Mouse (Mus musculus): ENCODE data around the gene Cwc25.
A peak's percentile ranks its signal among the peaks of the same experiment; 100 is the strongest.

Gene Cwc25

GRCm38 (mm10) chr11:97766154-97766881 is at the start of gene Cwc25:
TSS of gene Cwc25 (minus strand) at chr11:97766556.
- DNase-seq, result peak; percentile 96

GRCm38 (mm10) chr11:97815736-97816135 is 49.4 kb upstream of the Cwc25 start:
- DNase-seq, result no peak

DNA sequence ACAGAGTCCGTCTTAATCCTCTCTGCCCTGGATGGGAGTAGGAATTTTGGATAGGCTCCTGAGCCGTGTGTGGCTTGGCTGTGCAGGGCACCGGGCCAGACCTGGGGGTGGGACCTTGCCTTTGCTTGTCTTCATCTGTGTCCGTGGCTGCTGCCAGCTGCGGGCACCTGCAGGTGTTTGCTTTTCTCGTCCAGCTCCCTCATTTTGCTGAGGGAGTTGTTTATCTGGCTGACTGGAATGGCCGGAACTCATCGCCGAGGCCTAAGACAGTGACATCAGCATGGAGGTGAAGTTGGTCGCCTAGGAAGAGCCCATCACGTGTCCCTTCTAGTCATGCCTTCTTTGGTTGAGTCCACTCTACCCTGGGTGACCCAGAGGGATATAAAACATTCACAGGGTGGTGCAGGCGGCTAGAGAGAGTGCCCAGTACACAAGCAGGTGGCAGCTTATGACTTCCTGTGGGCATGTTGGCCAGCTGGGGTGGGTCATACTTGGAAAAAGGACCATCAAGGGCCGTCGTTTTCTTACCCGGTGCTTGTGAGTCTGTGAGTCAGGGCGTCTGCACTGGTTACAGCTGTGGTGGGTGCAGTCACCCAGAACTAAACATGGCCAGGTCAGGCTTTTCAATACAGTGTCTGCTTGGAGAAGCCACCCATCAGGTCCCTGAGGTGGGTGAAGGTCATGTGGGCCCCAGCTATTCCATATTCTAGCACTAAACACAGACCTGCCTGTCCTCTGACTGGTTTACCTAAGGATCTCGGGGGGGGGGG is 47.6 kb upstream of the Cwc25 start:
- peak; percentile 80 for DNase-seq

GRCm38 (mm10) chr11:97813085-97813484 is 46.7 kb upstream of the Cwc25 start:
- DNase-seq, result no peak

DNA sequence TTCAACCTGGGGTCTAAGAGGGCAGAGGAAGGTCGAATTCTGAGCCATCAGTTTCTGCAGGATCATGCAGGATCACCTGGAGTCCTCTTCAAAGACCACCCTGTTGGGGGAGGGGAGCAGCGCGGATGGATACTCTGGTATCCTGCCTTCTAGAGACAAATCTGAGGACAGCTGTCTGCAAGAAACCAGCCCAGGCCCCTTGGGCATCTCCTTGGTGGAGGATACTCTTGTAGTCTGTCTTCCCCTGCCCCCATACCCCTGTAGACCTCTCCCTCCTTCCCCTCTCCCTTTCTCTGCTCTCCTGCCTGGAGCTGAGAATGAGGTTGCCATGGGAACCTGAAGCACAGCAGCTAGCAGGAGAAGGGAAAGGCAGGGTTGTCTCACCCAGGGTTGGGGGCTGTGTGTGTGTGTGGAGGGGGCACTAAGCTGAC is 46.1 kb upstream of the Cwc25 start:
- no peak for DNase-seq

GRCm38 (mm10) chr11:97811569-97812362 is 45.4 kb upstream of the Cwc25 start:
- DNase-seq, result peak; percentile 86

- DNase-seq, result no peak
Observed at GRCm38 (mm10) chr11:97810970-97811369, 44.6 kb upstream of the Cwc25 start.

DNA sequence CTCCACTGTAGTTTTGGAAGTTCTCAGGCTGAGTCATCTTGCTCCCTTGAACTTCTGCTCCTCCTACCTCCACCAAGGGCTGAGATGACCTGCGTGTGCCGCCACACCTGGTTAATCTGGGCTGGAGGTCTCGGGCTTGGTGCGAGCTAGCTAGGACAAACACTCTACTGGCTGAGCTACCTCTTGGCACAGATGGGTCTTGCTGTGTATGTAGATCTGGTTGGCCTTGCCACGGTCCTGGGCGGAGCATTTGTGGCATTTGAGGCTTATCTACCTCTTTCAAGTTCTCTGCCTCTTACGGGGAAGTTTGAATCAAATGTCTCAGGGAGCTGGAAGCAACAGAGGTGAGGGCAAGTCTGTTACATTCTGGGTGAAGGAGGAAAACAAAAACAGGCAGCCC is 44.0 kb upstream of the Cwc25 start:
- DNase-seq, result peak; percentile 52

GRCm38 (mm10) chr11:97809235-97810121 is 43.1 kb upstream of the Cwc25 start:
- no peak for DNase-seq

DNA sequence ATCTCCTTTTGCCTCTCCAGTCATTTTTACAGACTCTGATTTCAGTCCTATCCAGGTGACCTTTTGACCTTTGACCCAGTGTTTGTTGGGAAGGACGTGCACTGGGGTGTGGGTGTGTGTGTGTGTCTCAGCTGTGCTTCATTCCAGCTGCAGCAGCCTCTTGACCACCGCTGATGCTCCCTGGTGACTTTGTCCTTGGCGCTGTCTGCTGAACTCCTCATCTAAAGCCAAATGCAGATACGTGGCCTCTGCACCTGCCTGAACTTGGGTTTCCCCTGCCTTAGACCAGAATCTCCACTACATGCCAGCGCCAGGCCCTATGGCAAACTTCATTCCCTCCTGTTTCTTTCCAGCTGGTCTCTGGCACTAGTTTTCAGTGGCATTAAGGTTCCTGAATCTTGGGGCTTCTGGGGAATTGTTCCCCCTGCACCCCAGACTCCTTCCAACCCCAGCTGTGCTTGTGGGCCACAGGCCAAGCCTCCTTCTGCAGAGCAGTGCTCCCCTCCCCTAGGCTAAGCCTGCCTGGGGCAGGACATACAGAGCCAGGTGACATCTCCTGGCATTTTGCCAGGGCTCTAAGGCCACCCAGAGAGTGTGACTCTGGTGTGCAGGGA is 42.4 kb upstream of the Cwc25 start:
- DNase-seq, result peak; percentile 74

DNA sequence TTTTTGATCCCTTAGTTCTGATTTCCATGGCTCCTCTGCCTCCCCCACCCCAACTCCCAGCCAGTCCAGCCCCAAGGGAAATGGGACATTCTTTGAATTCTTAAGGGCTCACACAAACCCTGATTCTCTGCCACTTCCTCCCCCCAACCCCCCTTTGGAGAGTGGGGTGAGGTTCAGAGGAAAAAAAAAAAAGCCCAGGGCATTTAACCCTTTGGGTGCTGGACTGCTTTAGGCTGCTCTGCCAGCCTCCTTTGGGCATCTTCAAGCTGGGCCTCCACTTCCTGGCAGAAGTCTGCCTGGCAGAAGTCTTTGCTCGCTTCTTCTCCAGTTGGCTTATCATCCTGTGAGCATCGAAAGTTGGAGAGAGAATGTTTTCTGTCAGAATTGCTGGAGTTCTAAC is 41.7 kb upstream of the Cwc25 start:
- peak; percentile 81 for DNase-seq

- no peak for DNase-seq
Observed at GRCm38 (mm10) chr11:97807626-97808025, 41.3 kb upstream of the Cwc25 start.

DNA sequence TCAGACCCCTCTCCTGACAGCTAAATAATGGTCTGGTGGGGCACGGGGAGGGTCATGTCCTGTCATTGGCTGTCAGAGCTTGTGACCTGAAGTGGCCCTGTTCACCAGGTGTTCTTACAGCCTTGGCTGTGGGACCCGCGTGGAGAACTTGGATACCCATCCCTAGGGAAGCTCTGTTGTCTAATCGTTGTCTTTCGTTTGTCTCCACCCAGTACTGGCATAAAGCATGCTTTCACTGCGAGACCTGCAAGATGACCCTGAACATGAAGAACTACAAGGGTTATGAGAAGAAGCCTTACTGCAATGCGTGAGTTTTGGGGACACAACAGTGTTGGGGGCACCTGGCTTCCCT is 40.2 kb upstream of the Cwc25 start:
- no peak for DNase-seq

DNA sequence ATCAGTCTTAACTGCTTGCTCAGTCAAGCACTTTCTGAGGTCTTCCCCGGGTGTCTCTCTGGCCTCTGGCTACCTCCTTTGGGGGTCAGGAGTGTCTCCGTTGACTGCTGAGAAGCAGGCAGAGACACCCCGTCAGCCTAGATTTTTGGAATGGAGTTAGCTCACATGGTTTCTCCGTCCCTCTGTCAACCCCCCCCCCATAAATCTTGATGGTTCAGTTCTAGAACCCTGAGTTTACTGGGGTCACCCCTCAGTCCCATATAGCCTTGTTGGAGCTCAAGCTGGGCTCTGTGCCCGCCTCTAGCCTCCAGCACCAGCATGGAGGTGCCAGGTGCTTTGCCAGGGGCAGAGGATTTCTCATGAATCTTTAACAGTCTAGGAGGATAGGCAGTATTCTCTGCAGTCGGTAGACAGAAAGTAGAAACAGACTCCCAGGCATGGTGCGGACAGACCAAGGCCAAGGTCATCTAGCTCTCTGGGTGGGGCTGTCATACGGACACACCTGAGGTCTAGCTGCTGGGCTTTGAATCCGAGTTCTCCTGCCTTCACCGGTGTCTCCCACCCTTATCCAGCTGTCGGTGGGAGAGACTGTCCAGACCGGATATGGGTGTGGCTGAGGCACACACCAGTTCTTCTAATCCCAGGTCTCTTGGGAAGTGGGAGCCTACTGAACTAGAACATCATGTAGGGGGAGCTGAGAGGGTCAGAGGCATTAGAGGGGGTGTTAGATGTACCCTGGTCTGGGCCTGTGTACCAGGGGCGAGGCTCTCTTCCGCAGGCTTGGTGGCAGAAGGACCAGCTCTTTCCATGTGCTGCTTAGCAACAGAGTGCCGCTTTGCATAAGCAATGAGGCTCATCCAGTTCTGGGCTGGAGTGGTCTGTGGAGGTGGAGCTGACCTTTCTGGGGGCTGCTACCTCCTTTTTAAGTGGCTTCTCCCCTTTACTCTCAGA is 39.6 kb upstream of the Cwc25 start:
- DNase-seq, result peak; percentile 54

- peak; percentile 73 for DNase-seq
Observed at GRCm38 (mm10) chr11:97804841-97805661, 38.7 kb upstream of the Cwc25 start.

DNA sequence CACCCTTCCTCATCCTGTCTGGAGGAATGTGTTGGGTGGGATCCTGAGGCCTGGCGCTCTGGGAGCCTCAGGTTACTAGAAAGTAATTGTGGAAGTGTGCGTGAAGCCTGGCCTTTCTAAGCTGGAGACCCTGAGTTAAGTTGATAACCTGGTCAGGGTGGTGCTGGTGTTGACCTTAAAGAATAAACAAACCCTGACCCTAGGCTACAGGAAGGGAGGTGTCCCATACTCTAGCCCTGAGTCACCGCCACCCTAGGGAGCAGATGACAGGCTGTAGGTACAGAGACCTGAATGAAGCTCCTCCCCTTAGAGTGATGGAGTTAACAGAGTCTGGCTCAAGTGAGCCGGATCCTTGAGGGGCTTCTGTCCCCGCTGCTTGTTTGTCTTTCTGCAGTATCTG is 37.5 kb upstream of the Cwc25 start:
- no peak for DNase-seq

DNA sequence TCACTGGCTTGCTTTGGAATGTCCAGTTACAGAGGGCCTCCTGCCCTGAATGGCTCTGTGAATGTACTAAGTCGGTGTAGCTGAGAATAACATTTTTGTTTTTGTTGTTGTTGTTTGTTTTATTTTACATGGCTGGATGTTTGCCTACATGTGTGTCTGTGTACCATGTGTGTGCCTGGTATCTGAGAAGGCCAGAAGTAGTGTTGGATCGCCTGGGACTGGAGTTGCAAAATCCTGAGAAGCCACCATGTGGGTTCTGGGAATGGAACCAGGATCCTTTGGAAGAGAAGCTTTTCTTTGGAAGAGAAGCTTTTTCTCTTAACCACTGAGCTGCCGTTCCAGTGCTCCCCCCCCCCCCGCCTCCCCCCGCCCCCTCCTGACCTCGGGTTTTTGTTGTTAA is 36.1 kb upstream of the Cwc25 start:
- DNase-seq, result no peak

- DNase-seq, result no peak
Observed at GRCm38 (mm10) chr11:97802194-97802470, 35.8 kb upstream of the Cwc25 start.

- DNase-seq, result peak; percentile 80
Observed at GRCm38 (mm10) chr11:97801409-97802193, 35.2 kb upstream of the Cwc25 start.

Measured in kidney, postnatal 14 days (tissue).